Mouse (Mus musculus) 3134 (cell line): ENCODE measurements around the gene Camta1.
A peak's percentile ranks its signal among the peaks of the same experiment; 100 is the strongest.

ENCODE experiments used
- DNase-seq: peaks from one replicate; pipeline ENCODE4 v3.0.0-alpha.2; 2011; ENCODE audit warnings: low spot score; ENCODE audit not compliant: insufficient read length; ENCODE audit errors: extremely low read depth

Gene Camta1

GRCm38 (mm10) chr4:151172526-151172925 is 689.1 kb downstream of the Camta1 start:
- DNase-seq: no peak

DNA sequence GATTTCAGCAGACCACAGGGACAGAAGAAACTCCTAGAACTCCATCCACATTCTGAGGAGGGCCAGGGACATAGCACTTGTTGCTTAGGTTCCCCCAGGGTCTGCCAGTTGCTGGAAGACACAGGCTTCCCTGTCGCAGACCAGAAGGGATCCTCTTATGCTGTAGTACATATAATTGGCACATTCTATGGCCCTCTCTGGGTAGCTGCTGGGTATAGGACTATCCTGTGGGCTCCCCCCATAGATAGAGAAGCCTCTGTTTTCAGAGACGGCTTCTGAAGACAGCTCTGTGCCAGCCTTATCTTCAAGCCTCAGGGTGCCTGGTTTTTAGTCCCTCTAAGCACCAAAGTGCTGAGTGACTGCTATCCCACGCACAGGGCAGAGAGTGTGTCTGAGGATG is 690.6 kb downstream of the Camta1 start:
- DNase-seq: no peak

- DNase-seq: no peak
Observed at GRCm38 (mm10) chr4:151170658-151171057, 691.0 kb downstream of the Camta1 start.

DNA sequence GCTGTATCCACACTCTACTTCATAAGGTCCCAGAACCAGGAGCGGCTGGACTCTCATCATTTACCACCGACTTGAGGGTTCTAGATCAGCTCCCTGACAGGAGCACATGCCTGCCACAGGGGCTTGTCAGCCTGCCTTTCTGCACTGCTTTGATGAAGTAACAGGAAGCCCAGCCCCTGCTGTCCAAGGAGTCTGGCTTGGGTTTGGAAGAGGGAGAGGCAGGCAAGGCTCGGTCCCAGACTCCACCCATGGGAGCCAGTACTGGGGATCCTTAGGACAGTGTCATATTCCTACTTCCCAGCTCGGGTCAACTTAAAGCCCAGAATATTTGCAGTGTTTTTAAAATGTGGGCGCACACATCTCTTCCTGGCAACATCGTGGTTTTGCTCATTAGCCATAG is 694.7 kb downstream of the Camta1 start:
- no peak for DNase-seq

DNA sequence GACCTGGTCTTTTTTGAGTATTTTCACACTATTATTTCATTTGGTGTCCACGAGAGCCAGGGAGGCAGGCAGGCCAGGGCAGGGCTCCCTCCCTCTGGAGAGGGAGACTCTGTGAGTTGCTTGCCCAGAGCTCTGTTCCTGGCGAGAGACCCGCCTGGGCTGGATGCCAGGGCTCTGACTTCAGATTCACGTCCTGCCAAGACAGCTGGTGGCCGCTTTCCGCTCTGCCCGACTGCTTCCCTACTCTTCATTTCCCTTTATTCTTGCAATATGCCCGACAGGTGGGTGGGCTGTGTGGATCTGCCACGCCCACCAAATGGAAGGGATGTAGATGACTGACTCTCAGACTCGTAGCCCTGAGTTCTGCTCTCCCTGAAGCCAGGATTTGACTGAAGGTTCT is 696.1 kb downstream of the Camta1 start:
- peak; percentile 50 for DNase-seq

- DNase-seq: no peak
Observed at GRCm38 (mm10) chr4:151164309-151164708, 697.4 kb downstream of the Camta1 start.

DNA sequence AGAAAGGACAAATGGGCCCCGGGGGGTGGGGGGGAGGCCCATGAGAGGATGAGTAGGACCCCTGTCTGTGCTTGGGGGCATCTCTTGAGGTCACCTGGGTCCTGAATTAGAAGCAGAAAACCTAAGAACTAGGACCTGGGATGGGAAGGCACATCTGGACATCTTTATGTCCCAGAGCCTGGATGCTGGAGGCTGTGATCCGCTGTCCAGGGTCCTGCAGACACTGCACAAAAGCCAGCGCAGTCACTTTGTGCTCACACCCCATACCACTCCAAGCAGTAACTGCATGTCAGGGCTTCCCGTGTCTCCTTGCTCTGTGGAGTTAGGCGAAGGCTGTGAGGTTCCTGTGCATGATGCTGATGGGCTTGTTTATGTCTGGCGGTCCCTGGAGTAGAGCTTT is 699.8 kb downstream of the Camta1 start:
- no peak for DNase-seq

- DNase-seq: no peak
Observed at GRCm38 (mm10) chr4:151160932-151161331, 700.7 kb downstream of the Camta1 start.

GRCm38 (mm10) chr4:151160476-151160875 is 701.2 kb downstream of the Camta1 start:
- DNase-seq: no peak

- DNase-seq: no peak
Observed at GRCm38 (mm10) chr4:151158250-151158649, 703.4 kb downstream of the Camta1 start.

GRCm38 (mm10) chr4:151156904-151157303 is 704.8 kb downstream of the Camta1 start:
- no peak for DNase-seq

GRCm38 (mm10) chr4:151155587-151155986 is 706.1 kb downstream of the Camta1 start:
- no peak for DNase-seq

DNA sequence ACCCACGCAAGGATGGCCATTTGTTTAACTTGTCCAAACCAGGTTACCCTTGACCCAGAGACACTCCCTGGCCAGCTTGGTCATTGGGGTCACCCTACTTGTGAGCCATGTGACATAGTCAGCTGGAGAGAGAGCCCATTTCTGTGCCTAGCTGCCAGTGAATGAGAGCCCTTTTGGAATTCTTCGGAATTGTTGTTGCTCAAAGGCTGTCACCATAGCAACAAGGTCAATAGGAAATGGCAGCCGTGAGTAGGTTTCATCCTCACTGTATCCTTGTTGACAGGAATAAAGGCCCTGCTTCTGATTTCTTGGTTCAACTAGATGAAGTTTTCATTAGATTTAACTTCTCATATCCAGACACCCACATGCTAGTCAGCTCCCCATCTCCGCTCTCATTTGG is 707.4 kb downstream of the Camta1 start:
- no peak for DNase-seq

GRCm38 (mm10) chr4:151152010-151152409 is 709.7 kb downstream of the Camta1 start:
- no peak for DNase-seq

- DNase-seq: no peak
Observed at GRCm38 (mm10) chr4:151150842-151151241, 710.8 kb downstream of the Camta1 start.

DNA sequence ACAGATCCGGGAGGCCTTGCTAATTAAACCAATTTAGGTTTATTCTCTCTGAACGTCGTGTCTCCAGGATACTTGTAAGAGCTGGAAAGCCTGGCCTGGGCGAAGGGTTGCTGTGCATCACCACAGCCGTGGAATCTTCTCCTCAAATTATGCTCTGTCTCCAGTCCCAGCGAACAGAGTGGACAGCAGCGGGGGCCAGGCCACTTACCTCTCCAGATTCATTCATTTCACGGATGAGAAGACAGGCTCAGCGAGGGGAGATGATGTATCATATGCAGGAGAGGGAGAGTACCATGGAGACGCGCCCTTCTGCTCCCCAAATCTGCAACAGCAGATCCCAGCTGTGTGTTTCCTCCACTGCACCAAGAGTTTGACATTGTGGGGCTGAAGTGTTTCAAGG is 711.6 kb downstream of the Camta1 start:
- DNase-seq: no peak

- no peak for DNase-seq
Observed at GRCm38 (mm10) chr4:151147541-151147940, 714.1 kb downstream of the Camta1 start.

DNA sequence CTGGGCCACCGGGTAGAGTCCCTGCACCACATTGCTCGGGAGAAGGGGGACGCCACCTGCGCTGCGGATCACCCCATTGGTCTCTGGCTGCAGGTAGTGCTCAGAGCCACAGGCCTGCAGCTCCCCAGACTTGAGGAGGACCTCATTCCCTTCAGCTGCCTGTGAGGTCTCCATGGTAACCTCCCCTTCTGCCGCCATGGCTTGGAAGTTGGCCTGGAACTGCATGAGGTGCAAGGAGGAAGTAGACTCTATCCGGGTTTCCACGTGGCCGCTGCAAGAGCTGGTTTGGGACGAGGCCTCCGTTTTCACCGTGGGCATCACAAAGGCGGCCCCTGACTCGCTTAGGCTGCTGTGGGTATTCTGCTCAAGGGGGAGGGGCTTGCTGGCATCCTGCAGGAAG is 717.6 kb downstream of the Camta1 start:
- no peak for DNase-seq

GRCm38 (mm10) chr4:151141196-151141880 is 720.3 kb downstream of the Camta1 start:
- DNase-seq: peak; percentile 46

GRCm38 (mm10) chr4:151140368-151140982 is 721.2 kb downstream of the Camta1 start:
- DNase-seq: no peak

- peak; percentile 56 for DNase-seq
Observed at GRCm38 (mm10) chr4:151139053-151139840, 722.4 kb downstream of the Camta1 start.

- DNase-seq: no peak
Observed at GRCm38 (mm10) chr4:151138586-151138985, 723.1 kb downstream of the Camta1 start.
